In the genomic region with DNA sequence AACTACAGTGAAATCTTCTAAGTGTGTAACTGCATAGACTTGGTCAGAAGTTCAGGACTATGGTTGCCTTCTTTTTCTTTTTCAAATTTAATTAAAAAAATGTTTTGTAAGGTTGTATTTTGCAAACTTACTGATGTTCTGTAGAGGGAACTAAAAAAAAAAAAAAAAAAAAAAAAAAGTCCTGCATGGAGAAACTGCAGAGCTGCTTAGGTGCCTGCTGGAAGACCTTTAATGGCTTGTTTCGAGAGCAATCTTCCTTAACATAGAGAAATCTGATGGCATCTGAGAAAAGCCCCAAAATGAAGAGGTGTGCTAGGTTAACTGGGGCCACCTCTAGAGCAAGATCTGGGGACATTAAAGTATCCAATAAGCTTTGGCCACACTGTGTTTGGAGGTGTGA, we compare ENCODE assay signal across 9 mouse cellular contexts. TPM values are rescaled to one million over a fixed set of nuclear protein-coding genes. Genes with fewer than 3 reads are reported as not detected.
A peak's percentile ranks its signal among the peaks of the same experiment; 100 is the strongest.
DNase-seq lines count a peak whose midpoint lies in the region; ATAC-seq lines count a peak whose summit lies in the region.
"Had no signal": no experiment of that assay in that cellular context is flagged by ENCODE, and none has a peak within 500 bp of the region (broad histone marks: within the 10 kb centered on the region; RNA-seq: fewer than 3 reads in every experiment).

No protein-coding gene starts in this region.

- 52% methylated on average over 1 of the region's 1 CpGs for WGBS in liver, embryonic 12.5 days (ENCODE audit: insufficient replicate concordance)
- WGBS in stomach, embryonic 16.5 days = 26% methylated on average over 1 of the region's 1 CpGs

- peak overlapping the region; percentile 43; the same call in 1 of the 2 replicates for H3K9ac ChIP-seq in liver, embryonic 12.5 days
- peak overlapping the region; percentile 61 for H3K9ac ChIP-seq in stomach, embryonic 16.5 days (ENCODE audit: low read length)

- H3K36me3 ChIP-seq in erythroblast, embryonic 14.5 days (ENCODE audit: control insufficient read depth) = no peaks in the 10 kb centered on the region
- no peaks in the 10 kb centered on the region for H3K36me3 ChIP-seq in megakaryocyte, embryonic 14.5 days (replicated peaks; ENCODE audit: low read length)
- no peaks in the 10 kb centered on the region for H3K36me3 ChIP-seq in liver, embryonic 12.5 days
- H3K36me3 ChIP-seq in stomach, embryonic 16.5 days (ENCODE audit: control insufficient read depth, insufficient read depth, low read length) = no peaks in the 10 kb centered on the region

- DNase-seq in left cerebral cortex, adult 11 months (ENCODE audit: low spot score) = no peak
- DNase-seq in thymus, adult 18-20 months = no peak
- DNase-seq: right cerebral cortex, adult 18-20 months had no signal

- H3K4me2 ChIP-seq in liver, embryonic 12.5 days = peak overlapping the region; percentile 77
- H3K4me2 ChIP-seq in stomach, embryonic 16.5 days (ENCODE audit: low read depth, low read length) = peak overlapping the region; percentile 63

- H3K27me3 ChIP-seq in erythroblast, embryonic 14.5 days (ENCODE audit: control insufficient read depth) = peaks cover 6% of the 10 kb centered on the region
- peaks cover 5% of the 10 kb centered on the region for H3K27me3 ChIP-seq in megakaryocyte, embryonic 14.5 days (replicated peaks)
- peaks cover 9% of the 10 kb centered on the region; the same call in 1 of the 2 replicates for H3K27me3 ChIP-seq in liver, embryonic 12.5 days (replicated peaks)
- no peaks in the 10 kb centered on the region for H3K27me3 ChIP-seq in stomach, embryonic 16.5 days (ENCODE audit: control insufficient read depth, insufficient read depth, low read length)

- H3K4me1 ChIP-seq in erythroblast, embryonic 14.5 days (ENCODE audit: control insufficient read depth) = peaks cover 14% of the 10 kb centered on the region
- peaks cover 22% of the 10 kb centered on the region for H3K4me1 ChIP-seq in megakaryocyte, embryonic 14.5 days
- H3K4me1 ChIP-seq in liver, embryonic 12.5 days = peaks cover 24% of the 10 kb centered on the region; the same call in 1 of the 2 replicates
- peaks cover 17% of the 10 kb centered on the region for H3K4me1 ChIP-seq in stomach, embryonic 16.5 days (ENCODE audit: control insufficient read depth, insufficient read depth, low read length)

- no peak overlapping the region for H3K27ac ChIP-seq in liver, embryonic 12.5 days
- peak overlapping the region; percentile 42 for H3K27ac ChIP-seq in stomach, embryonic 16.5 days (ENCODE audit: low read length)

- H3K9me3 ChIP-seq in erythroblast, embryonic 14.5 days (ENCODE audit: control insufficient read depth, low read length) = no peaks in the 10 kb centered on the region
- 0 out of 2 replicates have a peak, but pooled peaks cover 4% of the 10 kb centered on the region for H3K9me3 ChIP-seq in megakaryocyte, embryonic 14.5 days
- H3K9me3 ChIP-seq in liver, embryonic 12.5 days (replicated peaks) = no peaks in the 10 kb centered on the region
- no peaks in the 10 kb centered on the region for H3K9me3 ChIP-seq in stomach, embryonic 16.5 days (replicated peaks; ENCODE audit: control insufficient read depth, low read length)

- ATAC-seq in erythroblast, adult 5-6 weeks (replicated peaks; ENCODE audit: low FRiP score, poor library complexity, severe bottlenecking) = no peak
- ATAC-seq in megakaryocyte, adult 5-6 weeks (ENCODE audit: poor library complexity, severe bottlenecking) = no peak
- no peak for ATAC-seq in liver, embryonic 12.5 days
- ATAC-seq in stomach, embryonic 16.5 days (ENCODE audit: insufficient read depth, low FRiP score) = no peak

- peak overlapping the region; percentile 61 for H3K4me3 ChIP-seq in erythroblast, embryonic 14.5 days (replicated peaks)
- peak overlapping the region; percentile 93 for H3K4me3 ChIP-seq in megakaryocyte, embryonic 14.5 days (replicated peaks)
- H3K4me3 ChIP-seq in liver, embryonic 12.5 days = peak overlapping the region; percentile 63
- H3K4me3 ChIP-seq in stomach, embryonic 16.5 days (replicated peaks; ENCODE audit: low read length) = peak overlapping the region; percentile 66

RNA-seq across cellular contexts. Expression of a gene that starts 1.4 kb away (rescaled TPM):
- polyA plus RNA-seq in erythroblast, embryonic 14.5 days (2012) = not detected in 2 replicates
- 0.63 and 0.77 TPM in 2 replicates for total RNA-seq in erythroblast, adult 5-6 weeks (2015; ENCODE audit: low replicate concordance)
- 1.5 and 4.6 TPM in 2 replicates for total RNA-seq in erythroblast, adult 5-6 weeks (2017; ENCODE audit: low replicate concordance)
- 0.36 TPM in 1 of 2 replicates, not detected in the other for polyA plus RNA-seq in megakaryocyte, embryonic 14.5 days (2012; ENCODE audit: insufficient read depth, low replicate concordance)
- 10.3 and 12.6 TPM in 2 replicates for total RNA-seq in megakaryocyte, adult 5-6 weeks (2015)
- total RNA-seq in megakaryocyte, adult 5-6 weeks (2017) = 14.8 and 16.0 TPM in 2 replicates
- polyA plus RNA-seq in liver, embryonic 12.5 days (2016; fragmentation: Nextera tagmentation; extraction: Ambion mirVana) = 6.5 and 7.1 TPM in 2 replicates
- polyA plus RNA-seq in stomach, embryonic 16.5 days (2015; fragmentation: Nextera tagmentation; extraction: Ambion mirVana) = 16.9 and 17.6 TPM in 2 replicates
